Mouse (Mus musculus): ENCODE measurements around the gene Gnat1.

Gene Gnat1

GRCm38 (mm10) chr9:107679501-107679900 is at the start of gene Gnat1:
TSS of gene Gnat1 (minus strand) at chr9:107679712.
- DNase-seq (ENCODE audit: low spot score in 2 of 2), result no peak

- DNase-seq (ENCODE audit: low spot score in 2 of 2), result no peak
Measured at GRCm38 (mm10) chr9:107728919-107729670, 49.6 kb upstream of the Gnat1 start.

- DNase-seq (ENCODE audit: low spot score in 2 of 2), result no peak
Measured at GRCm38 (mm10) chr9:107727041-107727440, 47.5 kb upstream of the Gnat1 start.

- DNase-seq (ENCODE audit: low spot score in 2 of 2), result no peak
Measured at GRCm38 (mm10) chr9:107724796-107725195, 45.3 kb upstream of the Gnat1 start.

- DNase-seq (ENCODE audit: low spot score in 2 of 2), result no peak
Measured at GRCm38 (mm10) chr9:107723794-107724531, 44.5 kb upstream of the Gnat1 start.

GRCm38 (mm10) chr9:107723292-107723691 is 43.8 kb upstream of the Gnat1 start:
- no peak for DNase-seq (ENCODE audit: low spot score in 2 of 2)

- no peak for DNase-seq (ENCODE audit: low spot score in 2 of 2)
Measured at GRCm38 (mm10) chr9:107718781-107719540, 39.4 kb upstream of the Gnat1 start.

GRCm38 (mm10) chr9:107716951-107717350 is 37.4 kb upstream of the Gnat1 start:
- DNase-seq (ENCODE audit: low spot score in 2 of 2), result no peak

GRCm38 (mm10) chr9:107715632-107716031 is 36.1 kb upstream of the Gnat1 start:
- DNase-seq (ENCODE audit: low spot score in 2 of 2), result no peak

- peak; percentile 74 to 86 for DNase-seq (ENCODE audit: low spot score in 2 of 2)
Measured at GRCm38 (mm10) chr9:107714221-107714952, 34.9 kb upstream of the Gnat1 start.

- DNase-seq (ENCODE audit: low spot score in 2 of 2), result peak; percentile 82 to 85
Measured at GRCm38 (mm10) chr9:107709697-107710483, 30.4 kb upstream of the Gnat1 start, which contains the start of gene Sema3f. TSS of gene Sema3f (minus strand) at chr9:107710475.

- no peak for DNase-seq (ENCODE audit: low spot score in 2 of 2)
Measured at GRCm38 (mm10) chr9:107709096-107709696, 29.7 kb upstream of the Gnat1 start.

GRCm38 (mm10) chr9:107708439-107709095 is 29.1 kb upstream of the Gnat1 start:
- no peak for DNase-seq (ENCODE audit: low spot score in 2 of 2)

GRCm38 (mm10) chr9:107707701-107708438 is 28.4 kb upstream of the Gnat1 start:
- no peak for DNase-seq (ENCODE audit: low spot score in 2 of 2)

GRCm38 (mm10) chr9:107706781-107707211 is 27.3 kb upstream of the Gnat1 start:
- DNase-seq (ENCODE audit: low spot score in 2 of 2), result peak; percentile 75 to 82

- peak; percentile 65 to 76 for DNase-seq (ENCODE audit: low spot score in 2 of 2)
Measured at GRCm38 (mm10) chr9:107703337-107704122, 24.0 kb upstream of the Gnat1 start.

- DNase-seq (ENCODE audit: low spot score in 2 of 2), result no peak
Measured at GRCm38 (mm10) chr9:107702606-107703185, 23.2 kb upstream of the Gnat1 start.

- DNase-seq (ENCODE audit: low spot score in 2 of 2), result peak; percentile 84 to 88
Measured at GRCm38 (mm10) chr9:107701594-107701993, 22.1 kb upstream of the Gnat1 start.
